Mouse (Mus musculus) CH12.LX (cell line): ENCODE measurements around the gene Tmem59l. TPM values are rescaled to one million over a fixed set of nuclear protein-coding genes. Genes with fewer than 3 reads are reported as not detected.

Experiments used
- DNase-seq: peaks from one replicate; pipeline ENCODE4 v3.0.0-alpha.2; 2013; ENCODE audit errors: extremely low read depth
- H3K27ac ChIP-seq: 2 replicates; pipeline ENCODE4 v1.5.1; 2012; ENCODE audit warnings: low read depth, mild to moderate bottlenecking, control low read depth, moderate library complexity; ENCODE audit not compliant: insufficient read depth
- H3K27me3 ChIP-seq: replicated peaks from 2 replicates; pipeline ENCODE3; 2012; ENCODE audit warnings: inconsistent platforms
- H3K36me3 ChIP-seq, 2 experiments: replicated peaks in 1 of 2; 2 replicates each; pipeline versions ENCODE3 to v1.6.1; 2012; ENCODE audit warnings: inconsistent platforms in 1 of 2, low read length in 1 of 2, mild to moderate bottlenecking in 1 of 2, mixed read lengths in 1 of 2, moderate library complexity in 1 of 2; ENCODE audit not compliant: control insufficient read depth in 1 of 2, insufficient read depth in 1 of 2
- H3K4me1 ChIP-seq, 2 experiments: 2 replicates each; pipeline ENCODE4 v1.6.1; 2012; ENCODE audit warnings: inconsistent platforms in 1 of 2, moderate library complexity in 1 of 2; ENCODE audit not compliant: insufficient read depth in 2 of 2, control insufficient read depth in 1 of 2
- H3K4me2 ChIP-seq: 2 replicates; pipeline ENCODE4 v1.6.1; 2012; ENCODE audit warnings: low read depth, mild to moderate bottlenecking, control low read depth; ENCODE audit not compliant: poor library complexity, insufficient read depth, severe bottlenecking
- H3K4me3 ChIP-seq, 3 experiments: fragments of 150-350 bp in 1 of 3; sonication (generic) in 1 of 3; replicated peaks in 1 of 3; 2 replicates each; pipeline versions ENCODE3 to v1.5.1; 2011 to 2012; ENCODE audit warnings: low read depth in 2 of 3, low read length in 2 of 3, mild to moderate bottlenecking in 2 of 3, moderate library complexity in 2 of 3, control low read depth in 1 of 3, improper control_type of control experiment in 1 of 3, inconsistent platforms in 1 of 3, mixed read lengths in 1 of 3; ENCODE audit not compliant: poor library complexity in 1 of 3
- H3K79me2 ChIP-seq: replicated peaks from 2 replicates; pipeline ENCODE4 v1.6.1; 2012; ENCODE audit warnings: mild to moderate bottlenecking, moderate library complexity; ENCODE audit not compliant: control insufficient read depth, poor library complexity, insufficient read depth, severe bottlenecking; ENCODE audit errors: extremely low read depth
- H3K9ac ChIP-seq: 2 replicates; pipeline ENCODE4 v1.6.1; 2012; ENCODE audit warnings: low read depth, mild to moderate bottlenecking, control low read depth, moderate library complexity; ENCODE audit not compliant: insufficient read depth
- H3K9me3 ChIP-seq: replicated peaks from 2 replicates; pipeline ENCODE3; 2012; ENCODE audit warnings: low read length, inconsistent platforms, mixed read lengths
- BHLHE40 ChIP-seq: IDR thresholded peaks from 2 replicates; pipeline ENCODE4 v1.6.1; 2011; ENCODE audit warnings: mild to moderate bottlenecking, low read depth, low read length, improper control_type of control experiment
- CHD1 ChIP-seq: IDR thresholded peaks from 2 replicates; pipeline ENCODE4 v1.6.1; 2012; ENCODE audit warnings: low read depth, low read length, improper control_type of control experiment, inconsistent platforms
- CHD2 ChIP-seq: IDR thresholded peaks from 2 replicates; pipeline ENCODE4 v1.6.1; 2011; ENCODE audit warnings: low read length, improper control_type of control experiment
- CTCF ChIP-seq, 2 experiments: IDR thresholded peaks in 1 of 2; conservative IDR thresholded peaks in 1 of 2; 2 replicates each; pipeline ENCODE4 v1.5.1; 2011 to 2012; ENCODE audit warnings: low read depth in 2 of 2, low read length in 2 of 2, improper control_type of control experiment in 1 of 2, inconsistent platforms in 1 of 2, mild to moderate bottlenecking in 1 of 2, moderate library complexity in 1 of 2
- E2F4 ChIP-seq: IDR thresholded peaks from 2 replicates; pipeline ENCODE4 v1.6.1; 2011; ENCODE audit warnings: low read depth, low read length, improper control_type of control experiment; ENCODE audit not compliant: insufficient replicate concordance
- ELF1 ChIP-seq: IDR thresholded peaks from 2 replicates; pipeline ENCODE4 v1.6.1; 2014; ENCODE audit warnings: low read depth, mild to moderate bottlenecking, inconsistent platforms, low read length, improper control_type of control experiment
- EP300 ChIP-seq: IDR thresholded peaks from 2 replicates; pipeline ENCODE4 v1.6.1; 2011; ENCODE audit warnings: low read length, improper control_type of control experiment
- ETS1 ChIP-seq: conservative IDR thresholded peaks from 2 replicates; pipeline ENCODE4 v1.6.1; 2012; ENCODE audit warnings: low read depth, mild to moderate bottlenecking, inconsistent platforms, low read length, improper control_type of control experiment, moderate library complexity
- HCFC1 ChIP-seq: IDR thresholded peaks from 2 replicates; pipeline ENCODE4 v1.6.1; 2012; ENCODE audit warnings: low read depth, mild to moderate bottlenecking, inconsistent platforms, low read length, improper control_type of control experiment
- IRF4 ChIP-seq: IDR thresholded peaks from 2 replicates; pipeline ENCODE4 v1.6.1; 2014; ENCODE audit warnings: low read depth, mild to moderate bottlenecking, inconsistent platforms, low read length, improper control_type of control experiment
- JUN ChIP-seq: IDR thresholded peaks from 2 replicates; pipeline ENCODE4 v1.6.1; 2011; ENCODE audit warnings: low read depth, mild to moderate bottlenecking, low read length, improper control_type of control experiment, moderate library complexity; ENCODE audit not compliant: insufficient read depth
- KAT2A ChIP-seq: IDR thresholded peaks from 2 replicates; pipeline ENCODE4 v1.6.1; 2012; ENCODE audit warnings: low read length, improper control_type of control experiment, inconsistent platforms; ENCODE audit not compliant: insufficient replicate concordance
- MAFK ChIP-seq: IDR thresholded peaks from 2 replicates; pipeline ENCODE4 v1.6.1; 2011; ENCODE audit warnings: low read length, improper control_type of control experiment; ENCODE audit not compliant: insufficient replicate concordance
- MAZ ChIP-seq: IDR thresholded peaks from 2 replicates; pipeline ENCODE4 v1.6.1; 2012; ENCODE audit warnings: low read depth, mild to moderate bottlenecking, inconsistent platforms, low read length, improper control_type of control experiment, moderate library complexity
- MEF2A ChIP-seq: IDR thresholded peaks from 2 replicates; pipeline ENCODE4 v1.6.1; 2014; ENCODE audit warnings: low read depth, mild to moderate bottlenecking, inconsistent platforms, low read length, improper control_type of control experiment, borderline replicate concordance
- MXI1 ChIP-seq: IDR thresholded peaks from 2 replicates; pipeline ENCODE4 v1.6.1; 2011; ENCODE audit warnings: mild to moderate bottlenecking, low read depth, low read length, improper control_type of control experiment
- NELFE ChIP-seq: IDR thresholded peaks from 2 replicates; pipeline ENCODE4 v1.6.1; 2011; ENCODE audit warnings: low read depth, low read length, improper control_type of control experiment
- PAX5 ChIP-seq: IDR thresholded peaks from 2 replicates; pipeline ENCODE4 v1.6.1; 2012; ENCODE audit warnings: low read length, inconsistent platforms, mixed read lengths
- POLR2AphosphoS2 ChIP-seq: IDR thresholded peaks from 2 replicates; pipeline ENCODE4 v1.6.1; 2011; ENCODE audit warnings: low read depth, low read length, improper control_type of control experiment
- RAD21 ChIP-seq: IDR thresholded peaks from 2 replicates; pipeline ENCODE4 v1.6.1; 2011; ENCODE audit warnings: low read depth, mild to moderate bottlenecking, low read length, improper control_type of control experiment, moderate library complexity
- SIN3A ChIP-seq: IDR thresholded peaks from 2 replicates; pipeline ENCODE4 v1.6.1; 2012; ENCODE audit warnings: low read length, improper control_type of control experiment, inconsistent platforms
- SMC3 ChIP-seq: IDR thresholded peaks from 2 replicates; pipeline ENCODE4 v1.6.1; 2011; ENCODE audit warnings: low read depth, low read length, improper control_type of control experiment
- TCF12 ChIP-seq: IDR thresholded peaks from 2 replicates; pipeline ENCODE4 v1.6.1; 2014; ENCODE audit warnings: low read depth, mild to moderate bottlenecking, inconsistent platforms, low read length, improper control_type of control experiment
- ZC3H11A ChIP-seq: IDR thresholded peaks from 2 replicates; pipeline ENCODE4 v1.6.1; 2012; ENCODE audit warnings: low read depth, mild to moderate bottlenecking, inconsistent platforms, low read length, improper control_type of control experiment
- ZKSCAN1 ChIP-seq: IDR thresholded peaks from 2 replicates; pipeline ENCODE4 v1.6.1; 2012; ENCODE audit warnings: low read depth, inconsistent platforms, low read length, improper control_type of control experiment, borderline replicate concordance
- ZMIZ1 ChIP-seq: IDR thresholded peaks from 2 replicates; pipeline ENCODE4 v1.6.1; 2012; ENCODE audit warnings: low read depth, mild to moderate bottlenecking, inconsistent platforms, low read length, improper control_type of control experiment
- ZNF384 ChIP-seq: IDR thresholded peaks from 2 replicates; pipeline ENCODE4 v1.6.1; 2012; ENCODE audit warnings: low read depth, low read length, improper control_type of control experiment, inconsistent platforms
- dilution Hi-C: fragments of 300-500 bp; cut with MboI; formaldehyde crosslinking; loops from 2 replicates; pipeline ENCODE4 v1.14.3; 2020; ENCODE audit warnings: low sequenced_read_pairs; ENCODE audit not compliant: extremely low pct_unique_long_range_greater_than_20kb, extremely low pct_ligation_motif_present
- in situ Hi-C: fragments of 300-500 bp; cut with MboI; formaldehyde crosslinking; loops from 3 replicates; pipeline ENCODE4 v1.14.3; 2019; ENCODE audit warnings: low sequenced_read_pairs, low pct_ligation_motif_present, low pct_unique_long_range_greater_than_20kb, mixed read lengths
- polyA plus RNA-seq: library from polyadenylated mRNA; unstranded; fragments of >175 nt; gene quantifications from 2 replicates; pipeline ENCODE4 v1.2.1, GENCODE M21; 2012; ENCODE audit warnings: low read depth; ENCODE audit not compliant: insufficient read length
- total RNA-seq, 2 experiments: library from RNA; depleted of rRNA; stranded (reverse); fragments of 300-350 nt in 1 of 2; fragments of >200 nt in 1 of 2; gene quantifications; 2 replicates each; pipeline ENCODE4 v1.2.3; 2012 to 2014

Gene Tmem59l
- total and polyA plus RNA-seq, 3 experiments, result not detected

DNA sequence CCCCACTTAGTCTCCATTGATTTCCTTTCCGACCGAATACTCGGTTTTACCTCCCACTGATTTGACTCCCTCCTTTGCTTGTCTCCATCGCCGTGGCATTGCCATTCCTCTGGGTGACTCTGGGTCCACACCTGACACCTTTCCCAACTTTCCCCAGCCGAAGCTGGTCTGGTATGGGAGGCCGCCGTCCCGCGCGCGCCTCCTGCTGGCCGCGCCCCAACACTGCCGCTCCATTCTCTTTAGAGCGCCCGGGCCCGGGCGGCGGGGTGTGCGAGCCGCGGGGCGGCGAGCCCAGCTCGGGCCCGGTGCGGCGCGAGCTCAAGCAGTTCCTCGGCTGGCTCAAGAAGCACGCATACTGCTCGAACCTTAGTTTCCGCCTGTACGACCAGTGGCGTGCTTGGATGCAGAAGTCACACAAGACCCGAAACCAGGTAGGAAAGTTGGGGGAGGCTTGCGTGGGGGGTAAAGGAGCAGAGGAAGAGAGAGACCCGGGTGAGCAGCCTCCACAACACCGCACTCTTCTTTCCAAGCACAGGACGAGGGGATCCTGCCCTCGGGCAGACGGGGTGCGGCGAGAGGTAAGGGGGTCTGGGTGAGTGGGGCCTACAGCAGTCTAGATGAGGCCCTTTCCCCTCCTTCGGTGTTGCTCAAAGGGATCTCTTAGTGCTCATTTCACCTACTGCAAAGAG, 16.0 kb upstream of the Tmem59l start:
- no peak for DNase-seq
- dilution Hi-C loops, result no loop called here
- Histone ChIP-seq H3K9ac (no peak overlapping the region), H3K4me2 (no peak overlapping the region), H3K4me1 (peaks cover 12 to 66% of the 10 kb centered on the region in 2 experiments), H3K27me3 (peaks cover 16% of the 10 kb centered on the region), H3K9me3 (no peaks in the 10 kb centered on the region), H3K79me2 (0 out of 2 replicates have a peak, but pooled peaks cover 5% of the 10 kb centered on the region)
- no peak for TF ChIP-seq EP300
- TF ChIP-seq ZMIZ1, result no peak
- no peak for TF ChIP-seq PAX5
- TF ChIP-seq ZC3H11A, result peak; percentile 47; the same call in 1 of the 2 replicates
- no peak for TF ChIP-seq NELFE
- no peak for TF ChIP-seq KAT2A
- 0 out of 2 replicates have a peak, but pooled peaks have one; percentile 24 for TF ChIP-seq MEF2A
- peak; percentile 71 for TF ChIP-seq RAD21
- TF ChIP-seq IRF4, result no peak
- no peak for TF ChIP-seq POLR2AphosphoS2
- TF ChIP-seq BHLHE40, result peak; percentile 9; the same call in 1 of the 2 replicates
- peak in 1 of 2 experiments; percentile 93; a peak in 3 of 4 replicates for TF ChIP-seq CTCF (conservative IDR thresholded peaks at IDR 0.05 in 1 of 2, IDR thresholded peaks at IDR 0.05 in 1 of 2; ENCODE audit: low read depth in 2 of 2, low read length in 2 of 2)
- TF ChIP-seq ELF1, result no peak
- no peak for TF ChIP-seq MAFK
- peak; percentile 92 for TF ChIP-seq SMC3
- no peak for TF ChIP-seq ETS1
- no peak for TF ChIP-seq TCF12
- no peak for TF ChIP-seq HCFC1
- no peak for TF ChIP-seq ZNF384
- no peak for TF ChIP-seq SIN3A
- no peak for TF ChIP-seq ZKSCAN1
- TF ChIP-seq CHD2, result no peak
- no peak for TF ChIP-seq CHD1
- TF ChIP-seq MAZ, result no peak
- no peak for TF ChIP-seq E2F4
- TF ChIP-seq MXI1, result no peak
- TF ChIP-seq JUN, result no peak
- TF ChIP-seq, all 38 proteins: peak for 6
- no peak overlapping the region for H3K27ac ChIP-seq
- in situ Hi-C loops, result loop anchor here (10.0 kb wide), 1 partner anchor 88 kb away; no protein-coding TSS in a partner anchor
- H3K36me3 ChIP-seq, result peaks cover 9 to 34% of the 10 kb centered on the region in 2 experiments
- H3K4me3 ChIP-seq, result no peak overlapping the region
